Mouse (Mus musculus): ENCODE results near the gene Gm8257.
"Not testable (repeated sequence)": the region's sequence is repeated elsewhere in the genome, so short reads cannot be mapped to it uniquely, and the experiment has no call there.

DNA sequence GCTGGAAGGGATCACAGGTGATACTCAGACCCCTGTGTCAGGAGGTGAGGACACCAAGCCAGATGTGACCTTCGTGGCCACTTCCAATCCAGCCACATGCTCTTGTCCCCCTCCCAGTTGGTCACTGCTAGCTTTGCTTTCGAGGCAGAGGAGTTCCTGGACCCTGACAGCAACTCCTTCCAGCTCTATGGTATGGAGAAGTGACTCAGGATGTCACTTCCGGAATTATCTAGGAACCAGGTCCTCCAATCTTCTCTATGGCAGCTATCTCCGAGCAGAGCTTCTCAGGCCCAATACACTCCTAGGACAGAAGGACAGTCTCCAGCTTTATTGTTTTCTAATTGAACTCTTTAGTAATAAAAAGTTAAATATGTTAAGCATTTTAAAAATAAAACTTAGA, 78.5 kb downstream of the Gm8257 start, which contains the start of gene Gm5624:
- TF ChIP-seq CTCF (IDR thresholded peaks at IDR 0.05); EP300 (IDR thresholded peaks at IDR 0.05; ENCODE audit: insufficient read depth, low read depth, low read length): not testable (repeated sequence)

All from heart, adult 2 months (tissue).